Comparison of ENCODE assay signal across 9 mouse cellular contexts in genomic region chr1:120357371-120358274, GRCm38 (mm10). TPM values are rescaled to one million over a fixed set of nuclear protein-coding genes. Genes with fewer than 3 reads are reported as not detected.
DNase-seq lines count a peak whose midpoint lies in the region; ATAC-seq lines count a peak whose summit lies in the region.
"Had no signal": no experiment of that assay in that cellular context is flagged by ENCODE, and none has a peak within 500 bp of the region (broad histone marks: within the 10 kb centered on the region; RNA-seq: fewer than 3 reads in every experiment).

No protein-coding gene starts in this region.

- peaks cover 13% of the 10 kb centered on the region for H3K4me1 ChIP-seq in embryonic facial prominence, embryonic 10.5 days
- H3K4me1 ChIP-seq in heart, embryonic 13.5 days = peaks cover 11% of the 10 kb centered on the region
- H3K4me1 ChIP-seq in liver, embryonic 16.5 days (ENCODE audit: control insufficient read depth, low read depth, low read length) = no peaks in the 10 kb centered on the region

- peak overlapping the region; percentile 39 for H3K4me3 ChIP-seq in embryonic facial prominence, embryonic 10.5 days
- peak overlapping the region; percentile 49 for H3K4me3 ChIP-seq in heart, embryonic 13.5 days
- H3K4me3 ChIP-seq in liver, embryonic 16.5 days (ENCODE audit: low read depth, low read length) = no peak overlapping the region

- H3K27ac ChIP-seq in embryonic facial prominence, embryonic 10.5 days (replicated peaks) = no peak overlapping the region
- no peak overlapping the region for H3K27ac ChIP-seq in heart, embryonic 13.5 days (replicated peaks)
- H3K27ac ChIP-seq in liver, embryonic 16.5 days (ENCODE audit: low read length) = no peak overlapping the region

- DNase-seq in gastrocnemius, postnatal 10 days = peak; percentile 5
- no peak for DNase-seq in gastrocnemius, postnatal 25 days
- DNase-seq in embryonic facial prominence, embryonic 10.5 days (ENCODE audit: low spot score) = peak; percentile 39
- peak; percentile 19 to 60 for DNase-seq in layer of hippocampus, adult 18-20 months (ENCODE audit: low spot score in 2 of 2)
- DNase-seq in retina, embryonic 14.5 days (ENCODE audit: low spot score) = peak; percentile 26
- no peak for DNase-seq in T-cell, adult 2 months (ENCODE audit: low spot score)

- no peaks in the 10 kb centered on the region for H3K27me3 ChIP-seq in embryonic facial prominence, embryonic 10.5 days (replicated peaks; ENCODE audit: low read depth, poor library complexity, severe bottlenecking)
- H3K27me3 ChIP-seq in heart, embryonic 13.5 days (replicated peaks) = no peaks in the 10 kb centered on the region
- H3K27me3 ChIP-seq in liver, embryonic 16.5 days (ENCODE audit: control insufficient read depth, insufficient read depth, low read depth, low read length) = no peaks in the 10 kb centered on the region

- no peaks in the 10 kb centered on the region for H3K9me3 ChIP-seq in embryonic facial prominence, embryonic 10.5 days
- H3K9me3 ChIP-seq in heart, embryonic 13.5 days = no peaks in the 10 kb centered on the region
- no peaks in the 10 kb centered on the region for H3K9me3 ChIP-seq in liver, embryonic 16.5 days (replicated peaks; ENCODE audit: control insufficient read depth, low read length)

- peak; percentile 45; the same call in 1 of the 2 replicates for ATAC-seq in heart, embryonic 13.5 days (ENCODE audit: extremely low read depth, insufficient number of reproducible peaks, low FRiP score, low TSS enrichment)
- ATAC-seq in liver, embryonic 16.5 days (ENCODE audit: low read depth) = 0 out of 2 replicates have a peak, but pooled peaks have one; percentile 11

- 0 out of 2 replicates have a peak overlapping the region, but pooled peaks have one; percentile 50 for H3K9ac ChIP-seq in heart, embryonic 13.5 days
- no peak overlapping the region for H3K9ac ChIP-seq in liver, embryonic 16.5 days (ENCODE audit: low read depth, low read length)

- H3K36me3 ChIP-seq in embryonic facial prominence, embryonic 10.5 days (replicated peaks) = no peaks in the 10 kb centered on the region
- H3K36me3 ChIP-seq in heart, embryonic 13.5 days = no peaks in the 10 kb centered on the region
- no peaks in the 10 kb centered on the region for H3K36me3 ChIP-seq in liver, embryonic 16.5 days (ENCODE audit: control insufficient read depth, insufficient read depth)

- peak overlapping the region; percentile 60 for H3K4me2 ChIP-seq in heart, embryonic 13.5 days
- H3K4me2 ChIP-seq in liver, embryonic 16.5 days (ENCODE audit: low read depth, low read length) = no peak overlapping the region

- WGBS in embryonic facial prominence, embryonic 10.5 days = 7% methylated on average over 16 of the region's 16 CpGs
- 12% methylated on average over 16 of the region's 16 CpGs for WGBS in heart, embryonic 13.5 days
- WGBS in liver, embryonic 16.5 days (ENCODE audit: insufficient replicate concordance) = 17% methylated on average over 16 of the region's 16 CpGs

RNA-seq across cellular contexts. Expression of gene C1ql2, which starts 17.2 kb away (rescaled TPM):
- total RNA-seq in gastrocnemius, postnatal 10 days (2021) = not detected
- total RNA-seq in gastrocnemius, postnatal 25 days (2021) = not detected
- polyA plus RNA-seq in embryonic facial prominence, embryonic 10.5 days (2016; fragmentation: Nextera tagmentation; extraction: Ambion mirVana) = 0.14 and 0.24 TPM in 2 replicates
- polyA plus RNA-seq in heart, embryonic 13.5 days (2015; fragmentation: Nextera tagmentation; extraction: Ambion mirVana) = not detected in 2 replicates
- 10 to 100 TPM; 84.8 to 98.6 TPM for total RNA-seq in layer of hippocampus, adult 18-20 months (2021)
- polyA plus RNA-seq in liver, embryonic 16.5 days (2015; fragmentation: Nextera tagmentation; extraction: Ambion mirVana) = not detected in 2 replicates
- polyA plus RNA-seq: spleen, adult 2 months had no signal

Comparison
In these comparisons a context has a peak if more than half of its experiments do, and no peak if none do; other contexts are left out.
1. DNase-seq: peak in gastrocnemius, postnatal 10 days (single experiment), embryonic facial prominence, embryonic 10.5 days (single experiment), layer of hippocampus, adult 18-20 months (2 of 2) and retina, embryonic 14.5 days (single experiment); none in gastrocnemius, postnatal 25 days (single experiment) and T-cell, adult 2 months (single experiment).
2. RNA of gene C1ql2, which starts 17.2 kb away (total RNA-seq): 84.8 to 98.6 TPM in layer of hippocampus, adult 18-20 months; not detected in gastrocnemius, postnatal 25 days and not detected in gastrocnemius, postnatal 10 days; every median in the first group is over 10 times any median in the second.